Mouse (Mus musculus): ENCODE results near the gene Scgb1b2.

Gene Scgb1b2

GRCm38 (mm10) chr7:31291721-31292120 is at the start of gene Scgb1b2:
Scgb1b2 (minus strand) TSS chr7:31291821.
- no peak for DNase-seq

- DNase-seq = no peak
Observed at GRCm38 (mm10) chr7:31290208-31290607, 1.4 kb downstream of the Scgb1b2 start, which contains the start of gene Scgb2b2. Scgb2b2 (plus strand) TSS chr7:31290508.

All from right cerebral cortex, postnatal 25 days (tissue).